Mouse (Mus musculus) ES-Bruce4 (cell line): ENCODE data around the gene Grcc10.

ENCODE experiments used
- CTCF ChIP-seq: IDR thresholded peaks from one replicate; pipeline ENCODE4 v1.8.1; 2011; ENCODE audit warnings: low read depth, low read length
- EP300 ChIP-seq: IDR thresholded peaks from 2 replicates; pipeline ENCODE4 v1.6.1; 2011; ENCODE audit warnings: low read depth, low read length; ENCODE audit not compliant: insufficient read depth
- POLR2A ChIP-seq: IDR thresholded peaks from one replicate; pipeline ENCODE4 v1.8.1; 2011; ENCODE audit warnings: low read length; ENCODE audit not compliant: insufficient read depth

GRCm38 (mm10) chr6:124694166-124694955 lies 46.8 kb downstream of the Grcc10 start:
- TF ChIP-seq CTCF: no peak
- no peak for TF ChIP-seq POLR2A
- no peak for TF ChIP-seq EP300
